Mouse (Mus musculus) liver, postnatal 0 days (tissue): ENCODE results near the gene Ampd2. TPM values are rescaled to one million over a fixed set of nuclear protein-coding genes. Genes with fewer than 3 reads are reported as not detected.
A peak's percentile ranks its signal among the peaks of the same experiment; 100 is the strongest.

Source experiments
- ATAC-seq: fragments of 200-750 bp; cut with Nextera tagmentation; 2 replicates; pipeline ENCODE4 v1.8.0; 2017; ENCODE audit warnings: mild to moderate bottlenecking, moderate library complexity
- DNase-seq: peaks from one replicate; pipeline ENCODE4 v3.0.0-alpha.2; 2016
- H3K27ac ChIP-seq: fragments of 300-500 bp; sonication (generic); 2 replicates; pipeline ENCODE4 v1.5.1; 2014; ENCODE audit warnings: antibody characterized with exemption, moderate library complexity, mild to moderate bottlenecking, low read depth
- H3K27me3 ChIP-seq: fragments of 300-500 bp; sonication (generic); 2 replicates; pipeline ENCODE4 v1.6.1; 2014; ENCODE audit warnings: low read length, control low read depth, mixed read lengths; ENCODE audit not compliant: insufficient read depth
- H3K36me3 ChIP-seq: fragments of 300-500 bp; sonication (generic); replicated peaks from 2 replicates; pipeline ENCODE4 v1.6.1; 2014; ENCODE audit warnings: mild to moderate bottlenecking, control low read depth, low read length, moderate library complexity, mixed read lengths; ENCODE audit not compliant: insufficient read depth
- H3K4me1 ChIP-seq: fragments of 300-500 bp; sonication (generic); 2 replicates; pipeline ENCODE4 v1.6.1; 2014; ENCODE audit warnings: antibody characterized with exemption, mild to moderate bottlenecking, control low read depth; ENCODE audit not compliant: insufficient read depth
- H3K4me2 ChIP-seq: fragments of 300-500 bp; sonication (generic); 2 replicates; pipeline ENCODE4 v1.6.1; 2014; ENCODE audit warnings: low read depth, mild to moderate bottlenecking, low read length, moderate library complexity, mixed read lengths
- H3K4me3 ChIP-seq: fragments of 300-500 bp; sonication (generic); 2 replicates; pipeline ENCODE4 v1.5.1; 2014; ENCODE audit warnings: low read depth, low read length
- H3K9ac ChIP-seq: fragments of 300-500 bp; sonication (generic); replicated peaks from 2 replicates; pipeline ENCODE4 v1.6.1; 2014; ENCODE audit warnings: mild to moderate bottlenecking, moderate library complexity
- H3K9me3 ChIP-seq: fragments of 300-500 bp; sonication (generic); 2 replicates; pipeline ENCODE4 v1.6.1; 2016; ENCODE audit warnings: mild to moderate bottlenecking, control low read depth, low read length, mixed read lengths
- CTCF ChIP-seq: sonication (generic); IDR thresholded peaks from 2 replicates; pipeline ENCODE4 v1.5.1; 2016; ENCODE audit warnings: antibody characterized with exemption, low read depth
- EP300 ChIP-seq: IDR thresholded peaks from 2 replicates; pipeline ENCODE4 v1.6.1; 2016; ENCODE audit warnings: antibody characterized with exemption, low read depth, mild to moderate bottlenecking
- WGBS: fragments of 180-500 bp; shearing (Covaris S2); extraction: QIAGEN DNeasy Blood & Tissue Kit; methylation state at CpG from one replicate; pipeline ENCODE4 v1.1.7; 2014; ENCODE audit not compliant: insufficient replicate concordance; 5-methylcytosine and 5-hydroxymethylcytosine counted together
- polyA plus RNA-seq: library from polyadenylated mRNA; unstranded; fragments of >200 nt; fragmentation: Nextera tagmentation; extraction: Ambion mirVana; gene quantifications from 2 replicates; pipeline ENCODE4 v1.2.1, GENCODE M21; 2015

Ampd2 gene
- polyA plus RNA-seq, 1 experiment from 2014 or later = 23.0 TPM

- peak overlapping the region; percentile 70; the same call in 1 of the 2 replicates for H3K4me3 ChIP-seq
- 82% methylated on average over 1 of the region's 1 CpGs for WGBS
- H3K4me2 ChIP-seq = peak overlapping the region; percentile 94
- TF ChIP-seq CTCF (no peak), EP300 (no peak)
- H3K4me1 ChIP-seq = peaks cover 46% of the 10 kb centered on the region
- H3K36me3 ChIP-seq = peaks cover 40% of the 10 kb centered on the region
- H3K9me3 ChIP-seq = no peaks in the 10 kb centered on the region
- H3K27me3 ChIP-seq = no peaks in the 10 kb centered on the region
- DNase-seq = no peak
- no peak for ATAC-seq
- H3K9ac ChIP-seq = peak overlapping the region; percentile 76
- H3K27ac ChIP-seq = peak overlapping the region; percentile 41
Observed at GRCm38 (mm10) chr3:108082251-108082875, 4.1 kb downstream of the Ampd2 start.

GRCm38 (mm10) chr3:108081681-108082080, 4.8 kb downstream of the Ampd2 start:
- peak overlapping the region; percentile 44 for H3K9ac ChIP-seq

GRCm38 (mm10) chr3:108076836-108077235, 9.6 kb downstream of the Ampd2 start:
- Histone ChIP-seq H3K4me3 (no peak overlapping the region), H3K27ac (no peak overlapping the region), H3K9me3 (no peaks in the 10 kb centered on the region), H3K27me3 (no peaks in the 10 kb centered on the region), H3K4me2 (no peak overlapping the region), H3K9ac (no peak overlapping the region), H3K4me1 (peaks cover 3% of the 10 kb centered on the region; the same call in 1 of the 2 replicates), H3K36me3 (peaks cover 72% of the 10 kb centered on the region)
- 93% methylated on average over 9 of the region's 9 CpGs for WGBS
- peak; percentile 12 for DNase-seq
- ATAC-seq = no peak
- TF ChIP-seq EP300 = no peak

More at GRCm38 (mm10) chr3:108081681-108082080, 4.8 kb downstream of the Ampd2 start:
- ATAC-seq (no peak), DNase-seq (no peak)
- Histone ChIP-seq H3K4me1 (peaks cover 39% of the 10 kb centered on the region), H3K4me3 (no peak overlapping the region), H3K4me2 (peak overlapping the region; percentile 94; the same call in 1 of the 2 replicates), H3K27ac (no peak overlapping the region), H3K36me3 (peaks cover 46% of the 10 kb centered on the region), H3K9me3 (no peaks in the 10 kb centered on the region), H3K27me3 (no peaks in the 10 kb centered on the region)
- 75% methylated on average over 4 of the region's 4 CpGs for WGBS
- TF ChIP-seq EP300 = no peak
- no peak for TF ChIP-seq CTCF

GRCm38 (mm10) chr3:108072983-108073569, 13.4 kb downstream of the Ampd2 start:
- DNase-seq (peak; percentile 27), ATAC-seq (no peak)
- no peaks in the 10 kb centered on the region for H3K27me3 ChIP-seq
- H3K9me3 ChIP-seq = no peaks in the 10 kb centered on the region
- TF ChIP-seq CTCF = no peak
- TF ChIP-seq EP300 = no peak
- peaks cover 21% of the 10 kb centered on the region for H3K4me1 ChIP-seq
- no peak overlapping the region for H3K4me3 ChIP-seq
- no peak overlapping the region for H3K4me2 ChIP-seq
- peaks cover 41% of the 10 kb centered on the region for H3K36me3 ChIP-seq
- no peak overlapping the region for H3K27ac ChIP-seq
- WGBS = 71% methylated on average over 10 of the region's 10 CpGs
- H3K9ac ChIP-seq = no peak overlapping the region

- peaks cover 16% of the 10 kb centered on the region for H3K36me3 ChIP-seq
- H3K4me2 ChIP-seq = peak overlapping the region; percentile 65
- 52% methylated on average over 10 of the region's 10 CpGs for WGBS
- no peak overlapping the region; the same call in 1 of the 2 replicates for H3K9ac ChIP-seq
- no peak overlapping the region for H3K4me3 ChIP-seq
- no peaks in the 10 kb centered on the region for H3K27me3 ChIP-seq
- peak overlapping the region; percentile 36; the same call in 1 of the 2 replicates for H3K27ac ChIP-seq
- no peaks in the 10 kb centered on the region for H3K9me3 ChIP-seq
- DNase-seq (peak; percentile 90), ATAC-seq (peak; percentile 63)
- TF ChIP-seq CTCF (peak; percentile 98), EP300 (no peak)
- peaks cover 22% of the 10 kb centered on the region for H3K4me1 ChIP-seq
Observed at GRCm38 (mm10) chr3:108070295-108071293, 15.9 kb downstream of the Ampd2 start.
